Mouse (Mus musculus) liver, adult 2 months (tissue): ENCODE data around the gene Cd300ld. TPM values are rescaled to one million over a fixed set of nuclear protein-coding genes. Genes with fewer than 3 reads are reported as not detected.
"Not testable (repeated sequence)": the region's sequence is repeated elsewhere in the genome, so short reads cannot be mapped to it uniquely, and the experiment has no call there.

Experiments
- DNase-seq: peaks from one replicate; pipeline ENCODE4 v3.0.0-alpha.2; 2011; ENCODE audit warnings: low read depth, low spot score; ENCODE audit errors: extremely low read depth
- H3K27ac ChIP-seq: fragments of 200-500 bp; replicated peaks from 2 replicates; pipeline ENCODE4 v1.5.1; 2012; ENCODE audit warnings: low read depth, mild to moderate bottlenecking, control low read depth, inconsistent platforms, low read length; ENCODE audit not compliant: insufficient read depth
- H3K27me3 ChIP-seq: fragments of 200-500 bp; 2 replicates; pipeline ENCODE4 v1.6.1; 2012; ENCODE audit warnings: mild to moderate bottlenecking, moderate library complexity, low read length, inconsistent platforms; ENCODE audit not compliant: control insufficient read depth, insufficient read depth
- H3K36me3 ChIP-seq: fragments of 200-500 bp; 2 replicates; pipeline ENCODE4 v1.6.1; 2012; ENCODE audit warnings: low read length, inconsistent platforms; ENCODE audit not compliant: control insufficient read depth, insufficient read depth
- H3K4me1 ChIP-seq: fragments of 200-500 bp; 2 replicates; pipeline ENCODE4 v1.6.1; 2011; ENCODE audit warnings: low read length; ENCODE audit not compliant: control insufficient read depth, insufficient read depth
- H3K4me3 ChIP-seq: fragments of 200-500 bp; 2 replicates; pipeline ENCODE4 v1.5.1; 2011; ENCODE audit warnings: low read depth, mild to moderate bottlenecking, control low read depth, low read length, moderate library complexity; ENCODE audit not compliant: insufficient read depth
- H3K79me2 ChIP-seq: fragments of 200-500 bp; 2 replicates; pipeline ENCODE4 v1.6.1; 2012; ENCODE audit warnings: inconsistent platforms, mild to moderate bottlenecking, low read length, moderate library complexity; ENCODE audit not compliant: control insufficient read depth, insufficient read depth
- H3K9ac ChIP-seq: fragments of 200-500 bp; 2 replicates; pipeline ENCODE4 v1.6.1; 2012; ENCODE audit warnings: low read depth, mild to moderate bottlenecking, control low read depth, inconsistent platforms, low read length
- CTCF ChIP-seq: fragments of 200-500 bp; IDR thresholded peaks from 2 replicates; pipeline ENCODE4 v1.5.1; 2011; ENCODE audit warnings: low read depth, low read length, control low read depth
- POLR2A ChIP-seq: fragments of 200-500 bp; IDR thresholded peaks from 2 replicates; pipeline ENCODE4 v1.6.1; 2011; ENCODE audit warnings: low read length, control low read depth; ENCODE audit not compliant: insufficient read depth; ENCODE audit errors: extremely low read depth
- WGBS: fragments of 180-500 bp; shearing (Covaris S2); methylation state at CpG from one replicate; pipeline ENCODE4 v1.1.7; 2018; 5-methylcytosine and 5-hydroxymethylcytosine counted together
- polyA plus RNA-seq: library from polyadenylated mRNA; depleted of rRNA; stranded (reverse); fragments of >200 nt; gene quantifications from 2 replicates; pipeline ENCODE4 v1.2.3, GENCODE M21; 2012; rRNA removed
- total RNA-seq: library from RNA; depleted of rRNA; stranded (reverse); fragments of >200 nt; gene quantifications from 2 replicates; pipeline ENCODE4 v1.2.3, GENCODE M21; 2014; rRNA removed

Cd300ld gene
- total RNA-seq (6.6 and 7.4 TPM in 2 replicates), polyA plus RNA-seq (2.9 and 3.4 TPM in 2 replicates)

- no peaks in the 10 kb centered on the region for H3K36me3 ChIP-seq
- H3K27ac ChIP-seq, result no peak within 1 kb of the TSS
- no peak within 1 kb of the TSS for H3K9ac ChIP-seq
- H3K27me3 ChIP-seq, result no peaks in the 10 kb centered on the region
- no peaks in the 10 kb centered on the region for H3K79me2 ChIP-seq
- WGBS, result 74% methylated on average over 4 of the region's 4 CpGs
- H3K4me3 ChIP-seq, result peak within 1 kb of the TSS; percentile 18
- DNase-seq, result peak; percentile 31
- no peaks in the 10 kb centered on the region for H3K4me1 ChIP-seq
- no peak for TF ChIP-seq CTCF
- TF ChIP-seq POLR2A, result no peak
Measured at GRCm38 (mm10) chr11:114989793-114990192, at the start of gene Cd300ld. Gene Cd300ld (minus strand): TSS chr11:114989922.

- no CpG with 5 or more reads among the region's 6 CpGs for WGBS
- not testable (repeated sequence) for H3K27ac ChIP-seq, H3K4me1 ChIP-seq, H3K27me3 ChIP-seq, H3K4me3 ChIP-seq, H3K36me3 ChIP-seq, H3K79me2 ChIP-seq, H3K9ac ChIP-seq, DNase-seq
Measured at GRCm38 (mm10) chr11:115037669-115038068, 47.9 kb upstream of the Cd300ld start, which contains the start of gene Cd300ld5. Gene Cd300ld5 (minus strand): TSS chr11:115037769.

DNA sequence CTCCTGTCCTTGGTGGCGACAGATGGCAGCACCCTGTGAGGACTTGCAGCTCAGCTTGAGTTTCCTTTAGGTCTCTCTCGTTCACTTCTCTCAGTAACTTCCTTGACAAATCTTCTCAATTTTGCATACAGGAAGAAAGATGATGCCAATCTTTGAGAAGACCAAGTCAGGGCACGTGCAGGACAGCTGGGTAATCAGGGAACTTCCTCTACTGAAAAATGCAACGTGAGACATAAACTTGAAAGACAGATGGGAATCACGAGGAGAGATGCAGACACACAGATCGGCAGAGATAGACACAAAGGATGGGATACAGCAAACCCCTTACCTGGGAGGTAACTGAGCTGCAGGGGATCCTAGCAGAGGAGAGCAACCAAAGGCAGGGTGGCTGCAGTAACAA is 37.2 kb upstream of the Cd300ld start, which contains the start of gene Cd300ld4:
Gene Cd300ld4 (minus strand): TSS at position 101 of the 400 bp plus-strand sequence.
- not testable (repeated sequence) for DNase-seq

GRCm38 (mm10) chr11:115016093-115016492 is 26.4 kb upstream of the Cd300ld start, which contains the start of gene Cd300ld2:
Gene Cd300ld2 (minus strand): TSS chr11:115016193.
- H3K27ac ChIP-seq, H3K4me1 ChIP-seq, H3K27me3 ChIP-seq, H3K36me3 ChIP-seq, DNase-seq, H3K9ac ChIP-seq, H3K4me3 ChIP-seq, H3K79me2 ChIP-seq: not testable (repeated sequence)
- no CpG with 5 or more reads among the region's 7 CpGs for WGBS

More for the DNA sequence above, 37.2 kb upstream of the Cd300ld start, which contains the start of gene Cd300ld4:
- H3K4me1 ChIP-seq, H3K27me3 ChIP-seq, H3K79me2 ChIP-seq, H3K9ac ChIP-seq, H3K36me3 ChIP-seq, H3K27ac ChIP-seq, H3K4me3 ChIP-seq: not testable (repeated sequence)
- WGBS, result no CpG with 5 or more reads among the region's 6 CpGs

DNA sequence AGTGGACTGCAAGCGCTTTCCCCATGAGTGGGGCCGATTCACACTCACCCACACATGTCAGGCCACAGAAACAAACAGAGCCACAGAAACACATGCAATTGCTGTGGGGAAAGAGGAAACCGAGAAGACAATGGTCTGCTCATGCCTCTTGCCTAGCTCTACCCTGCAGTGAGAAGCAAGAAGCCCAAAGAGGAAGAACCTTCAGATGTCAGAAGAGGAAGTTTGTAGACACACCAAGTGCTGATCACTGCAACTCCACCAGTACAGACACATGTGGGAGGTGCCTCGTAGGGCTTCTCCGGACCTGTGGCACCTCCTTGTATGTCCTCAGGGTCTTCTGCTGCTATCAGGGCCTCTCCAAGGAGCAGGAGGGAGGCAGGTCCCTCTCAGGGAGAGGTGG is 14.3 kb upstream of the Cd300ld start:
- no peaks in the 10 kb centered on the region for H3K27me3 ChIP-seq
- H3K27ac ChIP-seq, result peak overlapping the region; percentile 51
- H3K4me3 ChIP-seq, result no peak overlapping the region
- no peaks in the 10 kb centered on the region for H3K36me3 ChIP-seq
- no peak overlapping the region for H3K9ac ChIP-seq
- TF ChIP-seq POLR2A (no peak), CTCF (no peak)
- H3K4me1 ChIP-seq, result no peaks in the 10 kb centered on the region
- no peaks in the 10 kb centered on the region for H3K79me2 ChIP-seq
- DNase-seq, result peak; percentile 33
- WGBS, result 75% methylated on average over 5 of the region's 5 CpGs

GRCm38 (mm10) chr11:115001474-115002040 is 11.8 kb upstream of the Cd300ld start, which contains the start of gene Cd300c2:
Gene Cd300c2 (minus strand): TSS chr11:115001880.
- H3K27ac ChIP-seq, result peak within 1 kb of the TSS; percentile 64
- 83% methylated on average over 7 of the region's 7 CpGs for WGBS
- no peaks in the 10 kb centered on the region for H3K79me2 ChIP-seq
- peak; percentile 36 for DNase-seq
- H3K27me3 ChIP-seq, result no peaks in the 10 kb centered on the region
- no peaks in the 10 kb centered on the region for H3K36me3 ChIP-seq
- H3K4me1 ChIP-seq, result no peaks in the 10 kb centered on the region
- TF ChIP-seq POLR2A (no peak), CTCF (no peak)
- no peak within 1 kb of the TSS for H3K9ac ChIP-seq
- peak within 1 kb of the TSS; percentile 14 for H3K4me3 ChIP-seq
